Mouse (Mus musculus) naive thymus-derived CD4-positive, alpha-beta T cell, adult 2 months (primary cell): ENCODE data around the gene Siah2.
A peak's percentile ranks its signal among the peaks of the same experiment; 100 is the strongest.

Source experiments
- DNase-seq: peaks from one replicate; pipeline ENCODE4 v3.0.0-alpha.2; 2011; ENCODE audit warnings: low read depth

Gene Siah2

DNA sequence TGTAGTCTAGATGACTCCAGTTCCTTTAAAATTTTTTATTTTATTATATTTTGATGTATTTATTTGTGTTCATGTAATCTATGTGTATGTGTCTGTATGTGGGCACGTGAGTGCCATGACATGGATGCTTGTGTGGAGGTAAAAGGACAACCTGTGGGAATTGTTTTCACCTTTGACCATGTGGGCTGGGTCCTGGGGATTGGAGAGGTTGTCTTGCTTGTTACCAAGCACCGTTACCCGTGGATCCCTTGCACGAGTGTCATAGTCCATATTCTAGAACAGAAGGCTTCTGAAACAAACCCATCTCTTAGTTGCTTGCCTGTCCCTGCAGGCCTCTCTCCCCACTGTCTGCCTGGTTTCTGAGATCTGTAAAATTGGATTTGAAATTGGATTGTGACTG, 31.6 kb downstream of the Siah2 start:
- DNase-seq: no peak

DNA sequence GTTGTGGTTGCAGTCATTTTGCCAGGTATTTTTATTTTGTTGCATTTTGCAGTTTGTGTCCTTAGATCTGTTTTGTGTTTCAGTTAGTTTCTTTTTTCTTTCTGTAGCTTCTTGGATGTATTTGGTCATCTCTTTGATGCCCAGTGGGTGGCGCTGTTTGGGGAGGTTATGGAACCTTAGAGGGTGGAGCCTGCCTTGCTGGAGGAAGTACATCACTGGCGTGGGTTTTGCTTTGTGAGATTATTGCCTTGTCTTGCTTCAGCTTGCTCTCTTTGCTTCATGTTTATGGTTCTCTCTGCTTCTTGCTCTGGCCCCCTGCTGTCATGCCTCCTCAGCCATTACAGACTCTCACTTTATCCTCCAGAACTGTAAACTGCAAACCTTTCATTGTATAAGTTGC, 34.8 kb downstream of the Siah2 start:
- DNase-seq: peak; percentile 79

DNA sequence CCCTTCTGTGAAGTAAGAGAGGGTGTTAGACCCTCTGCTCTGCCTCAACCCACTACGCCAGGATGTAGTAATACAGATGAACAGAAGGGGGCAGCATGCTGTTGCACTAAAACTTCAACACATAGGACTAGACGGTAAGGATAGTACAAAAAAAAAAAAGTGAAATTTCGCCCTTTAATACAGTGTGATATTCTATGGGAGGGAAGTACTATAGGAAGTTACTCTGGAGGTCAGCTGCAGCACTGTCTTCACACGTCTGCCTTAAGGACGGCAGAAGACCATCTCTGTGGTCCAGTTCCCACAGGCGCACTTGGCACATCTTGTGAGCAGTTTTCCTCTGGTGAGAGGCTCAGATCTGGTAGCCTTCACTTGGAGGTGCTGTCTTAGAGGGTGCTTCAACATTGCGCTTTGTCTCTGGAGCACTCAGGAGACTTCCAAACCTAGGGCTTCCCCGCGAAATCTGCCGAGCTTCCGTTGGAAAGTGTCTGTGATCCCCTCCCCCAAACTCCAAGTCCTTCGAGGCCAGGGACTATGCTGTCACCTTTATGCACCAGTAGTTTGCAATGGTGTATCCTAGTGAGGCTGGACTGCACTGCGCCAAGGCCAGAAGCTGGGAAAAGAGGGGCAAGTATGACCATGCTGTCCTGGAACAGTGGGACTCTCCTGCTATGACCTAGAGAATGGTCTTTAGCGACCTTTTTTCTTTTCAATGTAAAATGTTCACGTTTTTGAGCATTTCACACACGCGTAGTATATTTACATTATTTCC, 36.7 kb downstream of the Siah2 start:
- peak; percentile 82 for DNase-seq

DNA sequence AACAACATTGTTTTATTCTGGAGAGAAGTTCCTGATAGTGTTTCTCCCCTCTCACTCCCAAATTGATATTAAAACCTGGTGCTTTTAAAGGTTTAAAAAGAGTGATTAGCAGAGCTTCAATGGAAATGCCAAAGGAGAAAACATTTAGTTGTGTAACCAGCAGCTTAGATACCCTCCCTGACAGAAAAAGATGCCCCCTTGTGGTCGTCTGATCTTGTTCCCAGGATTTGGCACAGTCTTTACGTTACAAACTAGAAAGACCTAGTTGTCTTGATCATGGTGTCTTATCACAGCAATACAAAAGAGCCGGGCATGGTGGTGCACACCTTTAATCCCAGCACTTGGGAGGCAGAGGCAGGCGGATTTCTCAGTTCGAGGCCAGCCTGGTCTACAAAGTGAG, 38.3 kb downstream of the Siah2 start:
- DNase-seq: peak; percentile 56

DNA sequence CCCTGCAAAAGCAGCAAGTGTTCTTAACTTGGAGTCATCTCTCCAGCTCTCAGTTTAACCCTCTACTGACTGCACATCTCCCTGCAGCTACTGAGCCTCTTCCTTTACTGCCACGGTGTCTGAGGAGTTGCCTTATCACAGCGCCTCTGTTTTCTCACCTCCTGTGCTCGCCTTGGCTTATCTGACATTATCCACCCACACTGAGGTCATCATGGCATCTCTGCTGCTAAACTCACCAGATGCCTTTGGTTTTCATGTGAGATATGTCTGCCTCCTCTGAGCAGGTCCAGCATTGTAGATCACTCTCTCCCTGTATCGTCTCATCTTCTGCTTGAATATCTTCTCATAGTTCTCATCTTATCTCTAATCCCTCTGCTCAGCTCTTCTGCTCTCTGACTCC, 41.9 kb downstream of the Siah2 start:
- no peak for DNase-seq

DNA sequence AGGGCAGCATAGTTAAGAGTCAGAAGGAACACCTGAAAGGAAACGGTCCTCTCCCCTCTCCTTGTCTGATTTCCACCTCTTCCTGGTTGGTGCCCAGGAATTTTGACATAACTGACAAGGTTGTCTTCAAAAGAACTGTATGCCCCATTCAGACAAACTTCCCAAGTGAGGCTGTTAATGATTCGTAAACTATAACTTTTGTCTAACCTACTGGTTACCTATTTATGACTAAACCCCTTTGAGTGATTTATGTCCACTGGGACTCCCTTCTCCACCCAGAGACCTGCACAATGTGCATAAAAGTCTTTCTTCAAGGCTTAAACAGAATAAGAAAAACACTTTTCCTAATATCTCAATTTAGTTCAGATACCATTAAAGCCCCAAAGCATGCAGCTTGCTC, 45.0 kb downstream of the Siah2 start:
- DNase-seq: no peak

DNA sequence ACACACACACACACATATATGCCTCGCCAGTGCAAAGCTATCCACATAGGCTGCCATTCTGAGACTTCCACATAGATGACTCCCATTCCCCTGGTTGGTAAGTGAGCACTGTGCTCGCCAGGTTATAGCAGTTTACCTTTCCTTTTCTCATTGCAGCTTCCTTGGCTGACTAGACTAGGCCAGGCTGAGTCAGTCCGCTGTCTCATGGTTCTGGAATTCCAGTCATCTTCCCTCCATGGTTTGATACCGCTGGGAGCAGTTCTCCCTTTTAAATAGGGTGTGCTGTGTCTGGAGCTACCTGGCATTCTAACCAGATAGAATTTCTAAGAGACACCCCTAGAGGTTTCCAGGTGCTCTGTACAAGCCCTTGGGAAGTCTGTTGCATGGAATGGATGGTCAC, 46.0 kb downstream of the Siah2 start:
- DNase-seq: no peak

DNA sequence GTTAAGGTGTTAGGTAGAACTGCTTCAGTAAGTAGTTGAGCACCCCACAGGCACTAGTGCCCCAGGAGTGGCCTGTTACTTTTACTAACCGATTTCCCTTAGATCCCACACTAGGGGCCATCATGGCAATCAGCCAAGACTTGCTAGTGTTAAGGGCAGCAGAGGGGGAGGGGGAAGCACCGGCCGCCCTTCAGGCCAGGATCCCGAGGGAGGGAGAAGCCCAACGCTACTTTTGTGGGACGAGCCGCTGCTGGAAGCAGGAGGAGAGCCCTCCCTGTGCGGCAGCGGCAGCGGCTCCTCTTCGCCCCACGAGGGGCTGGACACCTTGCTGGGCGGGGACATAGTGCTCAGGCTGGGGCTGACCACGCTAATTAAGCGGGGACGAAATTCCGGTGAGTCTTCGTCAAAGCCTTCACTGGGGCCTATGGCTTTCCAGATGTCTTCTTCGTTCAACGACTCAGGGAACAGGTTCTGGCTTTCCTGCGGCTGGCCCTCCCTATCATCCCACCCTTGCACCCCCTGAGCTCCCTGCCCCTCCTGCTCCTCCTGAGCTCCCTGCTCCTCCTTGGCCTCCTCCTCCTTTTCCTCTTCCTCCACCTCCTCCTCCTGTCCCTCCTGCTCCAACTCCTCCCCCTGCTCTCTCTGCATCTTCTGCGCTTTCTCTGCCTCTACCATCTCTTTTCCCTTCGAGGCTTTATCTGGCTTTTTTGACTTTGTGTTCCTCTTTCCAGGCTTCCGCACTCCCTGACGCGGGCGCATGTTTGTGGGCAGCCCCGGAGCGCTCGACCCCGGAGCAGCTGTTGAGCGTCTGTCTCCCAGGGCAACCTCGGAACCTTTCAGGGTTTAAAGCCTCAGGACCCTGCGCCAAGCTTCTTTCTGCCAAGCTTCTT, 55.5 kb downstream of the Siah2 start, which contains the start of gene Erich6:
Gene Erich6 (minus strand): TSS at position 802 of the 890 bp plus-strand sequence.
- DNase-seq: no peak

DNA sequence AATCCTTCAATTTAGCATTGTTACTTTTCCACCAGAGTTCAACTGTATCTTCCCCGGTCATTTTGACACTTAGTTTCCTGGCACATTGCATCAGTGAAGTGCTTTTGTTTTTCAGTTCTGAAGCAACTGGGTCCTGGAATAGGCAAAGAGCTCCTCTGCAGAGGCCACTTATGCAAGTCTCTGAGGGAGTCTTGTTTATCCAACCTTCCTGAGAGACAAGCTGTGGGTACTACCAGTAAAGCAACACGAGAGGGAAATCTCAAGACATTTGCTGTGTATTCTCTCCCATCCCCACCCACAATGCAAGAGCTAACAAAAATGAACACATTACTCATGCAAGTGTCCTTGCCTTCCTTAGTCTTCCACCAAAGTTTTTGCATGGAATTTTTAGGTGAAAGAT, 60.5 kb downstream of the Siah2 start:
- no peak for DNase-seq

DNA sequence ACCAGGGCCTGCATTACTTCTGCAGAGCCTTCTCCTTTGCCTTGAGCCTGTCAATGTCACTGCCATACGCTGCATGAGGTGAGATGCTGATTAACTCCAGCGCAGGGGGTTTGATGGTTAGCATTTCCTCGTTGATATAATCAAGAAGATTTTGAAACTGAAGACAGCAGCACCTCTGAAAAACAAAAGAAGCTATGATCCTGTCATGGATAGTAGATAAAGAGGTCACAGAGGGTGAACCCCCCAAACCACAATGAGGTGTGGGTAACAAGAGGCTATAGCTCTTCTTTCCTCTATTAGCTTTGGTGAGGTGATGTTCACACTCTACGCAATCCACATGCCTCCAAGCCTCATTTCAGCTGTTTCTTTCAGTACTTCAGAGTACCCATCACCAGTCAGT, 67.2 kb downstream of the Siah2 start:
- DNase-seq: no peak
